Mouse (Mus musculus) splenic B cell, adult 2 months (primary cell): ENCODE results near the gene Gm7544.
"Not testable (repeated sequence)": the region's sequence is repeated elsewhere in the genome, so short reads cannot be mapped to it uniquely, and the experiment has no call there.

ENCODE experiments used
- DNase-seq: peaks from one replicate; pipeline ENCODE4 v3.0.0-alpha.2; 2011; ENCODE audit warnings: low read depth, low spot score
- H3K27me3 ChIP-seq: 2 replicates; pipeline ENCODE4 v1.6.1; 2012; ENCODE audit warnings: mild to moderate bottlenecking, low read length, moderate library complexity, mixed read lengths; ENCODE audit not compliant: control insufficient read depth, poor library complexity, insufficient read depth, severe bottlenecking
- H3K36me3 ChIP-seq: 2 replicates; pipeline ENCODE4 v1.6.1; 2012; ENCODE audit warnings: mild to moderate bottlenecking, low read length, moderate library complexity, mixed read lengths; ENCODE audit not compliant: control insufficient read depth, poor library complexity, insufficient read depth, severe bottlenecking

Gene Gm7544

GRCm38 (mm10) chr1:82959870-82960385, 4.1 kb upstream of the Gm7544 start, which contains the start of gene Gm47955:
Gene Gm47955, plus strand, starts transcription at chr1:82960286.
- no peak for DNase-seq

GRCm38 (mm10) chr1:82948601-82949000, 7.2 kb downstream of the Gm7544 start:
- Histone ChIP-seq H3K36me3 (no peaks in the 10 kb centered on the region), H3K27me3 (no peaks in the 10 kb centered on the region)
- DNase-seq, result no peak

More at GRCm38 (mm10) chr1:82959870-82960385, 4.1 kb upstream of the Gm7544 start, which contains the start of gene Gm47955:
- H3K36me3 ChIP-seq, result no peaks in the 10 kb centered on the region
- H3K27me3 ChIP-seq, result no peaks in the 10 kb centered on the region

GRCm38 (mm10) chr1:82946029-82946428, 9.8 kb downstream of the Gm7544 start:
- not testable (repeated sequence) for H3K27me3 ChIP-seq, H3K36me3 ChIP-seq, DNase-seq

- not testable (repeated sequence) for H3K36me3 ChIP-seq, H3K27me3 ChIP-seq, DNase-seq
Observed at GRCm38 (mm10) chr1:82943295-82943694, 12.5 kb downstream of the Gm7544 start, which contains the start of gene A030003K21Rik. Gene A030003K21Rik, minus strand, starts transcription at chr1:82943388.

GRCm38 (mm10) chr1:82942505-82942904, 13.3 kb downstream of the Gm7544 start:
- DNase-seq, H3K36me3 ChIP-seq, H3K27me3 ChIP-seq: not testable (repeated sequence)

GRCm38 (mm10) chr1:82938666-82939065, 17.1 kb downstream of the Gm7544 start:
- Histone ChIP-seq H3K36me3 (no peaks in the 10 kb centered on the region), H3K27me3 (no peaks in the 10 kb centered on the region)
- no peak for DNase-seq

GRCm38 (mm10) chr1:82931326-82931725, 24.5 kb downstream of the Gm7544 start, which contains the start of gene Gm6217:
Gene Gm6217, minus strand, starts transcription at chr1:82931399.
- not testable (repeated sequence) for DNase-seq, H3K27me3 ChIP-seq, H3K36me3 ChIP-seq

- not testable (repeated sequence) for H3K27me3 ChIP-seq, H3K36me3 ChIP-seq, DNase-seq
Observed at GRCm38 (mm10) chr1:82930558-82930957, 25.3 kb downstream of the Gm7544 start.

GRCm38 (mm10) chr1:82924650-82925049, 31.2 kb downstream of the Gm7544 start, which contains the start of gene A030014E15Rik:
Gene A030014E15Rik, plus strand, starts transcription at chr1:82924917.
- Histone ChIP-seq H3K36me3 (no peaks in the 10 kb centered on the region), H3K27me3 (no peaks in the 10 kb centered on the region)
- no peak for DNase-seq

- H3K36me3 ChIP-seq, H3K27me3 ChIP-seq, DNase-seq: not testable (repeated sequence)
Observed at GRCm38 (mm10) chr1:82913434-82913833, 42.4 kb downstream of the Gm7544 start.

- DNase-seq, result no peak
- Histone ChIP-seq H3K27me3 (no peaks in the 10 kb centered on the region), H3K36me3 (no peaks in the 10 kb centered on the region)
Observed at GRCm38 (mm10) chr1:82913025-82913424, 42.8 kb downstream of the Gm7544 start, which contains the start of gene A030005L19Rik. Gene A030005L19Rik, plus strand, starts transcription at chr1:82913325.

- no peak for DNase-seq
- H3K27me3 ChIP-seq, result no peaks in the 10 kb centered on the region
- no peaks in the 10 kb centered on the region for H3K36me3 ChIP-seq
Observed at GRCm38 (mm10) chr1:82905886-82906285, 49.9 kb downstream of the Gm7544 start.
